28 mouse cellular contexts compared by ENCODE assay signal in genomic region chr1:72119981-72120380, GRCm38 (mm10).
"Had no signal": no experiment of that assay in that cellular context is flagged by ENCODE, and none has a peak within 500 bp of the region (broad histone marks: within the 10 kb centered on the region; RNA-seq: fewer than 3 reads in every experiment).

No protein-coding gene starts in this region.

- H3K36me3 ChIP-seq: limb, embryonic 10.5 days; limb, embryonic 12.5 days; limb, embryonic 13.5 days; limb, embryonic 15.5 days; liver, embryonic 12.5 days; liver, embryonic 13.5 days; liver, embryonic 15.5 days; lung, embryonic 15.5 days; midbrain, embryonic 10.5 days; midbrain, embryonic 12.5 days; midbrain, embryonic 13.5 days; midbrain, embryonic 15.5 days had no signal

- H3K9me3 ChIP-seq: limb, embryonic 10.5 days; limb, embryonic 12.5 days; limb, embryonic 15.5 days; liver, embryonic 12.5 days; liver, embryonic 13.5 days; liver, embryonic 15.5 days; lung, embryonic 15.5 days; midbrain, embryonic 10.5 days; midbrain, embryonic 12.5 days; midbrain, embryonic 13.5 days; midbrain, embryonic 15.5 days had no signal

- H3K27ac ChIP-seq: left cerebral cortex, adult 2 months; limb, embryonic 10.5 days; limb, embryonic 12.5 days; limb, embryonic 13.5 days; limb, embryonic 15.5 days; liver, embryonic 12.5 days; liver, embryonic 13.5 days; liver, embryonic 14.5 days; liver, embryonic 15.5 days; lung, embryonic 15.5 days; macrophage; midbrain, embryonic 10.5 days; midbrain, embryonic 12.5 days; midbrain, embryonic 13.5 days; midbrain, embryonic 15.5 days had no signal

- H3K4me3 ChIP-seq: left cerebral cortex, adult 2 months; limb, embryonic 10.5 days; limb, embryonic 12.5 days; limb, embryonic 13.5 days; limb, embryonic 15.5 days; liver, embryonic 12.5 days; liver, embryonic 13.5 days; liver, embryonic 15.5 days; lung, embryonic 15.5 days; megakaryocyte, embryonic 14.5 days; midbrain, embryonic 10.5 days; midbrain, embryonic 12.5 days; midbrain, embryonic 13.5 days; midbrain, embryonic 15.5 days; myocyte had no signal

- H3K4me1 ChIP-seq: limb, embryonic 12.5 days; liver, embryonic 12.5 days; liver, embryonic 13.5 days; liver, embryonic 15.5 days; lung, embryonic 15.5 days; midbrain, embryonic 13.5 days had no signal

- H3K27me3 ChIP-seq: limb, embryonic 12.5 days; limb, embryonic 13.5 days; limb, embryonic 15.5 days; liver, embryonic 12.5 days; liver, embryonic 13.5 days; liver, embryonic 15.5 days; lung, embryonic 15.5 days; megakaryocyte, embryonic 14.5 days; midbrain, embryonic 12.5 days; midbrain, embryonic 13.5 days; midbrain, embryonic 15.5 days had no signal

- DNase-seq: left cerebral cortex, postnatal 4 days; liver; liver, embryonic 13.5 days; liver, postnatal 0 days; lung, adult 18-20 months; lung, adult 2 months; lung, embryonic 14.5 days; lung, postnatal 10 days; lung, postnatal 14 days; lung, postnatal 36 days; lung, postnatal 4 days; midbrain, embryonic 14.5 days had no signal
